Comparison of ENCODE assay signal across 8 mouse cellular contexts in the genomic region with DNA sequence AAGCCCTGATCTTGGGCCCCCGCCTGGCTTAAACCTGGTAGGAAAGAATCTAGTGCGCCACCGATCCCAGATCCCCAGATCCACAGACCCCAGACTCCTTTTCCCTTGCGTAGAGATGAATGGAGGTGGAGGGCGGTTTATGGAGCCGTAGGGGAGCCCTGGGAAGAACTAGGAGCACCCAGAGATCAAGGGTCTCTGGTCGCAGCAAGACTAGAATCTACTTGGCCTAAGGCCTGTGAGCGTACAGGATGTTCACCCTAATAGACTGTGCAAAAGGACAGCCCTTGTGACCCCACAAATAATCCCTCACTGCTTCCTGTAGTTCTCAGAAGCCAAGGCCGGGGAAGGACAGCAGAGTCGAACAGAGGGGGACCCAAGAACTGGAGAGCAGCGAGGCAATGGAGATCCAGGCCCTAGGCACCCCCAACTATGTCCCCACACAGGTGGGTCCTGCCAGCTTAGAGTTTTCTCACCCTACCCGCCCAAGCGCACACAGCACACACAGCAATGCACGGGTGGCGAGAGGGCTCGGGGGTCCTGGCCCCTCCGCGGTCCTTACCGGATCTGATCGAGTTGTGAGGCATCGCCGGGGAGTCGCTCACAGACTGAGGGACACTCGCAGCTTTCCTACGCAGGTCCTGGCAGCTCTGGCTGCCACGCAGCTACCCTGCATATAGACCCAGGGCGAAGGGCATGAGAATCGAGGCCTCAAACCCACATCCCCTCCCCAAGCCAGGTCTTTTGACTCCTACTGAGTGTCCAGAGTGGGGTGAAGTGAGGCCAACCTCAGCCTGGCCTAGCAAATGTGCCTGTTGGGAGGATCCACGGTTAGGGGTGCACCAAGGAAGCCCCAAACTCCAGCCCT. TPM values are rescaled to one million over a fixed set of nuclear protein-coding genes. Genes with fewer than 3 reads are reported as not detected.
DNase-seq lines count a peak whose midpoint lies in the region; ATAC-seq and TF ChIP-seq lines count a peak whose summit lies in the region.

No protein-coding gene starts in this region.

- H3K4me3 ChIP-seq in E14TG2a.4 (replicated peaks; ENCODE audit: low read length) = peak overlapping the region; percentile 71
- peak overlapping the region; percentile 57 for H3K4me3 ChIP-seq in ES-Bruce4 (ENCODE audit: low read depth, low read length)
- peak overlapping the region; percentile 39 for H3K4me3 ChIP-seq in hindbrain, embryonic 12.5 days
- H3K4me3 ChIP-seq in limb, embryonic 14.5 days (replicated peaks; ENCODE audit: low read length) = peak overlapping the region; percentile 19
- no peak overlapping the region for H3K4me3 ChIP-seq in gastrocnemius, adult 2 months

- 10% methylated on average over 29 of the region's 29 CpGs for WGBS in hindbrain, embryonic 12.5 days
- WGBS in limb, embryonic 14.5 days = 8% methylated on average over 29 of the region's 29 CpGs

- intact Hi-C loops in gastrocnemius, adult 2 months (cut with DNase I) = no loop called here

- no peaks in the 10 kb centered on the region for H3K9me3 ChIP-seq in E14TG2a.4 (ENCODE audit: low read length)
- no peaks in the 10 kb centered on the region for H3K9me3 ChIP-seq in ES-Bruce4 (replicated peaks; ENCODE audit: control insufficient read depth, insufficient read depth, low read length, poor library complexity, severe bottlenecking)
- no peaks in the 10 kb centered on the region for H3K9me3 ChIP-seq in hindbrain, embryonic 12.5 days (replicated peaks)
- H3K9me3 ChIP-seq in limb, embryonic 14.5 days (ENCODE audit: control insufficient read depth, low read length) = no peaks in the 10 kb centered on the region

- TF ChIP-seq POLR2A in ES-Bruce4 (IDR thresholded peaks at IDR 0.05; ENCODE audit: insufficient read depth, low read length) = no peak
- TF ChIP-seq POLR2A in limb, embryonic 14.5 days (IDR thresholded peaks at IDR 0.05; ENCODE audit: borderline replicate concordance, extremely low read depth, insufficient read depth, insufficient read length) = no peak

- no peak for TF ChIP-seq EP300 in ES-Bruce4 (IDR thresholded peaks at IDR 0.05; ENCODE audit: insufficient read depth, low read depth, low read length)

- peak; percentile 30 for ATAC-seq in hindbrain, embryonic 12.5 days (ENCODE audit: low FRiP score)
- no peak for ATAC-seq in limb, embryonic 14.5 days (ENCODE audit: low FRiP score, low read depth)

- no peak overlapping the region for H3K27ac ChIP-seq in ES-Bruce4 (ENCODE audit: insufficient read depth, low read length)
- peak overlapping the region; percentile 58 for H3K27ac ChIP-seq in hindbrain, embryonic 12.5 days
- no peak overlapping the region for H3K27ac ChIP-seq in limb, embryonic 14.5 days (replicated peaks; ENCODE audit: low read depth, low read length)
- no peak overlapping the region for H3K27ac ChIP-seq in gastrocnemius, adult 2 months

- H3K4me2 ChIP-seq in hindbrain, embryonic 12.5 days (replicated peaks) = peak overlapping the region; percentile 51
- H3K4me2 ChIP-seq in limb, embryonic 14.5 days (replicated peaks; ENCODE audit: low read depth, low read length, severe bottlenecking) = peak overlapping the region; percentile 35; the same call in 1 of the 2 replicates

- TF ChIP-seq CTCF in E14TG2a.4 (conservative IDR thresholded peaks at IDR 0.05; ENCODE audit: low read length) (no peak), ES-Bruce4 (IDR thresholded peaks at IDR 0.05; ENCODE audit: low read depth, low read length) (no peak)
- TF ChIP-seq CTCF in gastrocnemius, adult 2 months (IDR thresholded peaks at IDR 0.05) = no peak

- H3K36me3 ChIP-seq in E14TG2a.4 (ENCODE audit: insufficient read depth, low read length) = no peaks in the 10 kb centered on the region
- no peaks in the 10 kb centered on the region for H3K36me3 ChIP-seq in ES-Bruce4 (ENCODE audit: control insufficient read depth, insufficient read depth, low read length, poor library complexity, severe bottlenecking)
- no peaks in the 10 kb centered on the region for H3K36me3 ChIP-seq in hindbrain, embryonic 12.5 days
- no peaks in the 10 kb centered on the region for H3K36me3 ChIP-seq in limb, embryonic 14.5 days (ENCODE audit: control insufficient read depth, insufficient read depth, low read length)

- H3K4me1 ChIP-seq in E14TG2a.4 (replicated peaks; ENCODE audit: low read depth, low read length) (peaks cover 39% of the 10 kb centered on the region), ES-Bruce4 (ENCODE audit: control insufficient read depth, insufficient read depth, low read length) (no peaks in the 10 kb centered on the region)
- H3K4me1 ChIP-seq in hindbrain, embryonic 12.5 days = peaks cover 17% of the 10 kb centered on the region; the same call in 1 of the 2 replicates
- no peaks in the 10 kb centered on the region for H3K4me1 ChIP-seq in limb, embryonic 14.5 days (ENCODE audit: control insufficient read depth, insufficient read depth, low read length)

- H3K27me3 ChIP-seq in E14TG2a.4 (ENCODE audit: insufficient read depth, low read length) (peaks cover 66% of the 10 kb centered on the region), ES-Bruce4 (ENCODE audit: control insufficient read depth, insufficient read depth, low read length, poor library complexity, severe bottlenecking) (peaks cover 15% of the 10 kb centered on the region)
- peaks cover 72% of the 10 kb centered on the region for H3K27me3 ChIP-seq in hindbrain, embryonic 12.5 days
- H3K27me3 ChIP-seq in limb, embryonic 14.5 days (ENCODE audit: control insufficient read depth, insufficient read depth, low read length) = peaks cover 62% of the 10 kb centered on the region

- H3K9ac ChIP-seq in ES-Bruce4 (ENCODE audit: low read depth, poor library complexity, severe bottlenecking) = peak overlapping the region; percentile 47
- peak overlapping the region; percentile 66 for H3K9ac ChIP-seq in hindbrain, embryonic 12.5 days
- H3K9ac ChIP-seq in limb, embryonic 14.5 days (ENCODE audit: low read depth, low read length, severe bottlenecking) = no peak overlapping the region

- no peak for DNase-seq in limb, embryonic 14.5 days (ENCODE audit: low spot score)
- no peak for DNase-seq in gastrocnemius, adult 2 months
- DNase-seq in adrenal gland, adult 8-10 months = no peak
- no peak for DNase-seq in adrenal gland, adult (ENCODE audit: inconsistent age in 2 of 2, low spot score in 1 of 2)
- DNase-seq in right cerebral cortex, adult 2 months (ENCODE audit: low spot score in 2 of 2) = no peak

RNA-seq across cellular contexts. Expression of gene Pax8, which starts 0.7 kb away (rescaled TPM):
- polyA plus RNA-seq in ES-Bruce4 (2011; ENCODE audit: insufficient read depth, insufficient read length, low read depth, missing spikeins) = 0.26 and 0.57 TPM in 2 replicates
- 27.1 and 39.0 TPM in 2 replicates for polyA plus RNA-seq in hindbrain, embryonic 12.5 days (2016; fragmentation: Nextera tagmentation; extraction: Ambion mirVana)
- polyA plus RNA-seq in limb, embryonic 14.5 days (2012; rRNA removed) = 0.12 TPM in 1 of 2 replicates, not detected in the other
- not detected in 2 replicates for polyA plus RNA-seq in limb, embryonic 14.5 days (2014; fragmentation: Nextera tagmentation; extraction: Ambion mirVana)
- not detected for total RNA-seq in gastrocnemius, adult 2 months (2021)
- total RNA-seq in adrenal gland, adult 8-10 months (2022) = not detected

Comparison
In these comparisons a context has a peak if more than half of its experiments do, and no peak if none do; other contexts are left out.
1. RNA of gene Pax8, which starts 0.7 kb away (polyA plus RNA-seq): 27.1 to 39.0 TPM in hindbrain, embryonic 12.5 days; 0.26 to 0.57 TPM in ES-Bruce4 and 0.12 TPM in limb, embryonic 14.5 days; every median in the first group is over 10 times any median in the second.